Mouse (Mus musculus) G1E (cell line): ENCODE results near the gene Ahcy.

Experiments
- CTCF ChIP-seq: IDR thresholded peaks from 2 replicates; pipeline ENCODE4 v1.5.1; 2012; ENCODE audit warnings: low read depth, low read length, inconsistent platforms, mixed read lengths
- GATA1 ChIP-seq: IDR thresholded peaks from 2 replicates; pipeline ENCODE4 v1.6.1; 2012; ENCODE audit warnings: borderline replicate concordance, low read length, inconsistent platforms, mixed read lengths
- GATA2 ChIP-seq: IDR thresholded peaks from 2 replicates; pipeline ENCODE4 v1.6.1; 2012; ENCODE audit warnings: low read depth, low read length, inconsistent platforms, borderline replicate concordance
- POLR2AphosphoS5 ChIP-seq: IDR thresholded peaks from 2 replicates; pipeline ENCODE4 v1.6.1; 2012; ENCODE audit warnings: low read depth, low read length, inconsistent platforms; ENCODE audit not compliant: insufficient replicate concordance
- TAL1 ChIP-seq: conservative IDR thresholded peaks from 2 replicates; pipeline ENCODE4 v1.6.1; 2012; ENCODE audit warnings: low read depth, low read length, inconsistent platforms, mixed read lengths

GRCm38 (mm10) chr2:155030831-155031230 lies 43.5 kb downstream of the Ahcy start:
- TF ChIP-seq TAL1 (no peak), CTCF (no peak), GATA1 (no peak), GATA2 (no peak), POLR2AphosphoS5 (no peak)
